Mouse (Mus musculus) neural tube, embryonic 13.5 days (tissue): ENCODE data around the gene Clec4f. TPM values are rescaled to one million over a fixed set of nuclear protein-coding genes. Genes with fewer than 3 reads are reported as not detected.

Experiments
- ATAC-seq: fragments of 200-750 bp; cut with Nextera tagmentation; 2 replicates; pipeline ENCODE4 v1.8.0; 2017; ENCODE audit warnings: low read depth, mild to moderate bottlenecking, moderate TSS enrichment, moderate library complexity
- H3K27ac ChIP-seq: fragments of 300-500 bp; sonication (generic); replicated peaks from 2 replicates; pipeline ENCODE4 v1.5.1; 2015; ENCODE audit warnings: moderate library complexity, mild to moderate bottlenecking, inconsistent platforms
- H3K27me3 ChIP-seq: fragments of 300-500 bp; sonication (generic); 2 replicates; pipeline ENCODE4 v1.6.1; 2015; ENCODE audit warnings: mild to moderate bottlenecking, inconsistent platforms
- H3K36me3 ChIP-seq: fragments of 300-500 bp; sonication (generic); 2 replicates; pipeline ENCODE4 v1.6.1; 2015; ENCODE audit warnings: mild to moderate bottlenecking, inconsistent platforms
- H3K4me1 ChIP-seq: fragments of 300-500 bp; sonication (generic); replicated peaks from 2 replicates; pipeline ENCODE4 v1.6.1; 2015; ENCODE audit warnings: inconsistent platforms
- H3K4me2 ChIP-seq: fragments of 300-500 bp; sonication (generic); 2 replicates; pipeline ENCODE4 v1.6.1; 2015; ENCODE audit warnings: inconsistent platforms, mild to moderate bottlenecking, moderate library complexity
- H3K4me3 ChIP-seq: fragments of 300-500 bp; sonication (generic); 2 replicates; pipeline ENCODE4 v1.5.1; 2015; ENCODE audit warnings: mild to moderate bottlenecking, inconsistent platforms
- H3K9ac ChIP-seq: fragments of 300-500 bp; sonication (generic); 2 replicates; pipeline ENCODE4 v1.6.1; 2015; ENCODE audit warnings: moderate library complexity, mild to moderate bottlenecking, inconsistent platforms
- H3K9me3 ChIP-seq: fragments of 300-500 bp; sonication (generic); 2 replicates; pipeline ENCODE4 v1.6.1; 2016; ENCODE audit warnings: inconsistent platforms
- WGBS: fragments of 180-500 bp; shearing (Covaris S2); methylation state at CpG from one replicate; pipeline ENCODE4 v1.1.7; 2015; 5-methylcytosine and 5-hydroxymethylcytosine counted together
- polyA plus RNA-seq: library from polyadenylated mRNA; unstranded; fragments of >200 nt; fragmentation: Nextera tagmentation; extraction: Ambion mirVana; gene quantifications from 2 replicates; pipeline ENCODE4 v1.2.1, GENCODE M21; 2015

The Clec4f gene
- polyA plus RNA-seq, result not detected in 2 replicates

DNA sequence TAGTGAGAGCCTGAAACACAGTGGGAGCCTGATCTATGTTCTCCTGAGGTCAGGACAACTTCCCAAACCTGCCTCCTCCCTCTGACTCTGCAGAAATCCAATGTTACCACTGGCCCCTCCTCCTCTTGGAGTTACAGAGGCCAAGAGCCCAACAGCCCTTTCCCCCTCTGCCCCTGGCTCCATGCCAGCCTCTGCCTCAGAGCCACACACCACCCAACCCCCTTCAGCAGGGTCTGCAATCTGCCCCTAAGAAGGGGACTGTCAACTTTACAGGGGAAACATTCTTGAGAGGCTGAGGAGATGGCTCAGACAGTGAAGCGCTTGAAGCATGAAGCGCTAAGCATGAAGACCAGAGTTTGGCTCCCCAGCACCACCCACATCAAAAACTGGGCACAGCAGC, at the start of gene Clec4f:
Gene Clec4f, minus strand, starts transcription at position 101 of the 400 bp plus-strand sequence.
- H3K4me2 ChIP-seq, result no peak within 1 kb of the TSS

DNA sequence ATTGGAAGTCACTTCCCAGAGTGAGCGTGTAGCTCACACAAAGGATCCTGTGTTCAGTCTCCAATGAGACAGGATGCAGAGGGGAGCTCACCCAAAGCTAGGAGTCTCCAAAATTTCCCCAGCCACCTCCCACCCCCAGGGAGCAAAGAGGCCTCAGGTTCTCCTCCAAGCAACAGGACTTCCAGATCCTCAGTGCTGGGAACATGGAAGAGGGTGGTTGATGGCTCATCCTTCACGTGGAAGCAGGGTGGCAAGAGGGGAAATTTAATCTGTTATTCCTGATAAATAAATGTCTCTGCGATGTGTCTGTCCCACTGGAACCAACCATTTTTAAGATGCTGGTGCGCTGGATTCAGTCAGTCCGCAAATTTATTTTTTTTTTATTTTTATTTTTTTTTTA, 48.7 kb upstream of the Clec4f start:
- Histone ChIP-seq H3K9me3 (no peaks in the 10 kb centered on the region), H3K4me3 (no peak overlapping the region), H3K27ac (no peak overlapping the region), H3K4me2 (no peak overlapping the region), H3K9ac (no peak overlapping the region), H3K36me3 (no peaks in the 10 kb centered on the region), H3K4me1 (no peaks in the 10 kb centered on the region), H3K27me3 (peaks cover 96% of the 10 kb centered on the region)
- WGBS, result 24% methylated on average over 5 of the region's 5 CpGs
- ATAC-seq, result no peak

More for the DNA sequence above, at the start of gene Clec4f:
- WGBS, result 100% methylated on average over 2 of the region's 2 CpGs
- no peaks in the 10 kb centered on the region for H3K36me3 ChIP-seq
- no peaks in the 10 kb centered on the region for H3K4me1 ChIP-seq
- H3K27ac ChIP-seq, result no peak within 1 kb of the TSS
- ATAC-seq, result no peak
- H3K27me3 ChIP-seq, result no peaks in the 10 kb centered on the region
- no peak within 1 kb of the TSS for H3K9ac ChIP-seq
- H3K4me3 ChIP-seq, result no peak within 1 kb of the TSS
- H3K9me3 ChIP-seq, result no peaks in the 10 kb centered on the region

- Histone ChIP-seq H3K4me3 (no peak overlapping the region), H3K9me3 (no peaks in the 10 kb centered on the region), H3K27ac (no peak overlapping the region), H3K27me3 (peaks cover 96% of the 10 kb centered on the region), H3K9ac (no peak overlapping the region), H3K36me3 (no peaks in the 10 kb centered on the region), H3K4me1 (no peaks in the 10 kb centered on the region), H3K4me2 (no peak overlapping the region)
- ATAC-seq, result no peak
- WGBS, result 6% methylated on average over 1 of the region's 1 CpGs
Observed at GRCm38 (mm10) chr6:83704294-83704693, 48.3 kb upstream of the Clec4f start.

DNA sequence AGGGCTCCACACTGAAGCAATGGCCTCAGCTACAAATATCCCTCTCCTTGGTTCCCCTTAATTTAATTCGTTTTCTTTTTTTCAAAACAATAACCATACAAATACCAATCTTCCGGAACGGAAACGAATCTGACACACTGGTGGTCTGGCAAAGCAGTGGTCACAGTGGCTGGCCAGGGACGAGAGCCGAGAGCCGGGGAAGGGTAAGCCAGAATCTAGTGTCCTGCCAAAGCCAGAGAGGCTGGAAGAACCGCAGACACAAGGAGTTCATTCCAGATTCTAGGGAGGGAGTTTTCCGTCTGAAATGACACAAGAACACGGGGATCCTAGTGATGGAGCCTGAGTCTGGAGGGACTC, 47.7 kb upstream of the Clec4f start:
- no peak for ATAC-seq
- H3K9me3 ChIP-seq, result no peaks in the 10 kb centered on the region
- H3K27me3 ChIP-seq, result peaks cover 96% of the 10 kb centered on the region
- H3K36me3 ChIP-seq, result no peaks in the 10 kb centered on the region
- H3K4me3 ChIP-seq, result no peak overlapping the region
- H3K4me2 ChIP-seq, result no peak overlapping the region
- 1% methylated on average over 10 of the region's 10 CpGs for WGBS
- no peak overlapping the region for H3K9ac ChIP-seq
- H3K27ac ChIP-seq, result no peak overlapping the region
- H3K4me1 ChIP-seq, result no peaks in the 10 kb centered on the region

GRCm38 (mm10) chr6:83703000-83703721, 47.2 kb upstream of the Clec4f start:
- ATAC-seq, result no peak
- Histone ChIP-seq H3K27me3 (peaks cover 96% of the 10 kb centered on the region), H3K9me3 (no peaks in the 10 kb centered on the region), H3K4me3 (no peak overlapping the region), H3K9ac (no peak overlapping the region), H3K27ac (no peak overlapping the region), H3K36me3 (no peaks in the 10 kb centered on the region), H3K4me2 (no peak overlapping the region), H3K4me1 (no peaks in the 10 kb centered on the region)
- WGBS, result under 1% methylated on average over 27 of the region's 27 CpGs

GRCm38 (mm10) chr6:83702146-83702999, 46.4 kb upstream of the Clec4f start:
- no peak overlapping the region for H3K9ac ChIP-seq
- H3K4me2 ChIP-seq, result no peak overlapping the region
- H3K27ac ChIP-seq, result no peak overlapping the region
- H3K4me1 ChIP-seq, result no peaks in the 10 kb centered on the region
- H3K9me3 ChIP-seq, result no peaks in the 10 kb centered on the region
- WGBS, result 1% methylated on average over 53 of the region's 53 CpGs
- H3K27me3 ChIP-seq, result peaks cover 96% of the 10 kb centered on the region
- no peak for ATAC-seq
- no peak overlapping the region for H3K4me3 ChIP-seq
- no peaks in the 10 kb centered on the region for H3K36me3 ChIP-seq

GRCm38 (mm10) chr6:83701001-83701400, 45.0 kb upstream of the Clec4f start:
- no peaks in the 10 kb centered on the region for H3K9me3 ChIP-seq
- no peak for ATAC-seq
- under 1% methylated on average over 11 of the region's 11 CpGs for WGBS
- H3K4me3 ChIP-seq, result no peak overlapping the region
- no peaks in the 10 kb centered on the region for H3K36me3 ChIP-seq
- no peak overlapping the region for H3K4me2 ChIP-seq
- no peaks in the 10 kb centered on the region for H3K4me1 ChIP-seq
- peaks cover 96% of the 10 kb centered on the region for H3K27me3 ChIP-seq
- no peak overlapping the region for H3K27ac ChIP-seq
- H3K9ac ChIP-seq, result no peak overlapping the region

DNA sequence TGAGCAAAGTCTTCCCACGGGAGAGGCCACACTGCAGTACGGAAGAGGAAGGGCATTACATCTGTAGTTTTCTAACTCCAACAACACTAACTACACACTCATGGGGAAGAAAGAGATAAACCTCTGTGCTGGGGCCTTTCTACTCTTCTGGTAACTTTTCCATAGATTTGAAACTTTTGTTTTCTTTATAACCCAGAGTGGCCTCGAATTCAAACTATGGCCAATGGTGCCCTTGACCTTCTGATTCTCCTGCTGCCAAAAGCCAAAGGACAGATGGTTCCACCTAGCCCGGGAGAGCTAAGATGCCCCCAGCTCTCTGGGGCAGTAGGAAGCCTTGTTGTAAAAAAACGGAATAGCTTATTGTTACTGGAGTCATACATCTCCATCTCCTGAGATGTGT, 44.0 kb upstream of the Clec4f start:
- under 1% methylated on average over 5 of the region's 5 CpGs for WGBS

GRCm38 (mm10) chr6:83697932-83698331, 41.9 kb upstream of the Clec4f start:
- Histone ChIP-seq H3K9me3 (no peaks in the 10 kb centered on the region), H3K27me3 (peaks cover 96% of the 10 kb centered on the region), H3K9ac (no peak overlapping the region), H3K4me2 (no peak overlapping the region), H3K4me3 (no peak overlapping the region), H3K36me3 (no peaks in the 10 kb centered on the region), H3K27ac (no peak overlapping the region), H3K4me1 (no peaks in the 10 kb centered on the region)
- WGBS, result 0% methylated on average over 8 of the region's 8 CpGs
- ATAC-seq, result no peak

More for the DNA sequence above, 44.0 kb upstream of the Clec4f start:
- Histone ChIP-seq H3K27me3 (peaks cover 96% of the 10 kb centered on the region), H3K4me3 (no peak overlapping the region), H3K4me2 (no peak overlapping the region), H3K4me1 (no peaks in the 10 kb centered on the region), H3K36me3 (no peaks in the 10 kb centered on the region), H3K27ac (no peak overlapping the region), H3K9me3 (no peaks in the 10 kb centered on the region), H3K9ac (no peak overlapping the region)
- ATAC-seq, result no peak

DNA sequence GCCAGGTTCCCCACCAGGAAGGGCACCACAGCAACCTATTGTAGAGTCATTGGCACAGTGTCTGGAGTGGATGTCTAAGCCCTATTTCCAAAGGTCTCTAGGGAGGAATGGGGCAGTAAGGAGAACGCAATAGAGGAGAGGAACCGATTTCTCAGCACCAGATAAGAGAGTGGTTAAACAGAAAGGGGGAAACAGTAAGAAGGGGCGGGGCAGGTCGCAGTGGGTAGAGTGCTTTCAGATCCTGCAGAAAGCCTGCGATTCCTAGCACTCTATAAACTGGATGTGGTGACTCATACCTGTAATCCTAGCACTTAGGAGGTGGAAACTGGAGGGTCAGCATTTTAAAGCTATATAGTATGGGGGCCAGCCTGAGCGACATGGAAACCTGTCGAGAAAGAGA, 40.7 kb upstream of the Clec4f start:
- ATAC-seq, result no peak
- Histone ChIP-seq H3K27me3 (peaks cover 98% of the 10 kb centered on the region), H3K4me3 (no peak overlapping the region), H3K4me1 (no peaks in the 10 kb centered on the region), H3K4me2 (no peak overlapping the region), H3K9ac (no peak overlapping the region), H3K9me3 (no peaks in the 10 kb centered on the region), H3K36me3 (no peaks in the 10 kb centered on the region), H3K27ac (no peak overlapping the region)
- 3% methylated on average over 7 of the region's 7 CpGs for WGBS

DNA sequence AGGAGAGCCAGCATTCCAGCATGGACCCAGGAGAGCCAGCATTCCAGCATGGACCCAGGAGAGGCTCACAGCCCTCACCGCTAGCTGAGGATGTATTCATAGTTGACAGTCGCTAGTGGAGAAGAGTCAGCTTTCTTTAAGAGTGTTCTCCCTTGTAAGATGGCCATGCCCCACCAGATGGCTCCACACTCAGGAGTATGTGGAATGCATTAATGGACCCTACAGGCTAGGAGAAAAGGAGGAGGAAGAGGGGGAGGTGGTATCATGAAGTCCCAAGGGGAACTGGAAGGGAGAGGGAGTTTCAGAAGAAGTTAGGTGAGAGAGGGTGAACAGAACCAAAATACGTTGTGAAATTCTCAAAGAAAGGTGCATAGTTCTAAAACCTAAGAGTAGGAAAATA, 39.7 kb upstream of the Clec4f start:
- Histone ChIP-seq H3K4me1 (no peaks in the 10 kb centered on the region), H3K9me3 (no peaks in the 10 kb centered on the region), H3K9ac (no peak overlapping the region), H3K4me2 (no peak overlapping the region), H3K27ac (no peak overlapping the region), H3K36me3 (no peaks in the 10 kb centered on the region), H3K4me3 (no peak overlapping the region), H3K27me3 (peaks cover 98% of the 10 kb centered on the region)
- WGBS, result 8% methylated on average over 3 of the region's 3 CpGs
- no peak for ATAC-seq

GRCm38 (mm10) chr6:83693835-83694234, 37.8 kb upstream of the Clec4f start:
- no peaks in the 10 kb centered on the region for H3K4me1 ChIP-seq
- no peaks in the 10 kb centered on the region for H3K9me3 ChIP-seq
- no peak overlapping the region for H3K27ac ChIP-seq
- H3K27me3 ChIP-seq, result peaks cover 96% of the 10 kb centered on the region
- H3K9ac ChIP-seq, result no peak overlapping the region
- H3K36me3 ChIP-seq, result no peaks in the 10 kb centered on the region
- under 1% methylated on average over 9 of the region's 9 CpGs for WGBS
- no peak for ATAC-seq
- no peak overlapping the region for H3K4me3 ChIP-seq
- H3K4me2 ChIP-seq, result no peak overlapping the region
